Mouse (Mus musculus): ENCODE measurements around the gene Gimd1. TPM values are rescaled to one million over a fixed set of nuclear protein-coding genes. Genes with fewer than 3 reads are reported as not detected.

The Gimd1 gene
- total RNA-seq, 2 experiments from 2014 or later, result 0.71 TPM; not detected in 1

Other genes starting within 250 kb of the Gimd1 start
- gene Tbck, start 54.3 kb downstream of the Gimd1 start, total RNA-seq (2021), result 10 to 100 TPM; 26.2 to 28.6 TPM
- 10 to 100 TPM; 68.3 to 75.3 TPM for gene Aimp1, start 54.5 kb downstream of the Gimd1 start, total RNA-seq (2021)

All from adrenal gland, postnatal 4 days (tissue).